In genomic region chr8:106474001-106474400, GRCm38 (mm10) we compare ENCODE assay signal across 28 mouse cellular contexts. TPM values are rescaled to one million over a fixed set of nuclear protein-coding genes. Genes with fewer than 3 reads are reported as not detected.
DNase-seq lines count a peak whose midpoint lies in the region; ATAC-seq lines count a peak whose summit lies in the region.
"Had no signal": no experiment of that assay in that cellular context is flagged by ENCODE, and none has a peak within 500 bp of the region (broad histone marks: within the 10 kb centered on the region; RNA-seq: fewer than 3 reads in every experiment).

No protein-coding gene starts in this region.

- no peaks in the 10 kb centered on the region for H3K9me3 ChIP-seq in kidney, embryonic 15.5 days (replicated peaks)
- H3K9me3 ChIP-seq in midbrain, embryonic 11.5 days (ENCODE audit: control insufficient read depth, low read length) = no peaks in the 10 kb centered on the region
- H3K9me3 ChIP-seq in midbrain, embryonic 10.5 days (replicated peaks) = no peaks in the 10 kb centered on the region
- no peaks in the 10 kb centered on the region for H3K9me3 ChIP-seq in limb, embryonic 10.5 days (replicated peaks)
- H3K9me3 ChIP-seq: embryonic facial prominence, embryonic 12.5 days; embryonic facial prominence, embryonic 15.5 days; forebrain, embryonic 12.5 days; G1E; heart, embryonic 15.5 days; hindbrain, embryonic 13.5 days had no signal

- no peak for ATAC-seq in kidney, embryonic 15.5 days (replicated peaks; ENCODE audit: low FRiP score)
- ATAC-seq in midbrain, embryonic 11.5 days (ENCODE audit: low FRiP score) = no peak
- ATAC-seq in CD4-positive, CD25-positive, alpha-beta regulatory T cell, adult 4 months = no peak
- ATAC-seq: forebrain, embryonic 16.5 days; hindbrain, embryonic 16.5 days; Patski had no signal

- no peak overlapping the region for H3K4me3 ChIP-seq in kidney, embryonic 15.5 days (replicated peaks)
- H3K4me3 ChIP-seq in midbrain, embryonic 11.5 days (ENCODE audit: low read depth, low read length) = no peak overlapping the region
- H3K4me3 ChIP-seq in midbrain, embryonic 10.5 days = no peak overlapping the region
- no peak overlapping the region for H3K4me3 ChIP-seq in limb, embryonic 10.5 days
- H3K4me3 ChIP-seq: embryonic facial prominence, embryonic 12.5 days; embryonic facial prominence, embryonic 15.5 days; forebrain, embryonic 12.5 days; heart, embryonic 15.5 days; hindbrain, embryonic 10.5 days; hindbrain, embryonic 13.5 days had no signal

- no peaks in the 10 kb centered on the region for H3K27me3 ChIP-seq in kidney, embryonic 15.5 days
- no peaks in the 10 kb centered on the region for H3K27me3 ChIP-seq in midbrain, embryonic 11.5 days (ENCODE audit: control insufficient read depth, insufficient read depth, low read length)
- no peaks in the 10 kb centered on the region for H3K27me3 ChIP-seq in midbrain, embryonic 10.5 days (ENCODE audit: low read depth, poor library complexity, severe bottlenecking)
- H3K27me3 ChIP-seq in limb, embryonic 10.5 days (ENCODE audit: low read depth, poor library complexity, severe bottlenecking) = no peaks in the 10 kb centered on the region
- H3K27me3 ChIP-seq: embryonic facial prominence, embryonic 12.5 days; embryonic facial prominence, embryonic 15.5 days; forebrain, embryonic 12.5 days; heart, embryonic 15.5 days; hindbrain, embryonic 13.5 days; Patski had no signal

- no peak for DNase-seq in kidney, adult 9 months
- peak; percentile 12 for DNase-seq in midbrain, embryonic 11.5 days (ENCODE audit: low spot score, missing footprints)
- DNase-seq in midbrain, embryonic 10.5 days (ENCODE audit: low spot score) = no peak
- DNase-seq in limb, embryonic 10.5 days (ENCODE audit: low spot score) = peak; percentile 22
- DNase-seq: adrenal gland, adult 2 months; adrenal gland, postnatal 14 days; cerebellum, adult 11 months; cerebellum, adult 2 months; cerebellum, adult 9-11 months; cerebellum, postnatal 25 days; gastrocnemius, postnatal 10 days; gastrocnemius, postnatal 36 days; heart, postnatal 10 days; heart, postnatal 36 days had no signal

- 0 out of 2 replicates have a peak, but pooled peaks cover 3% of the 10 kb centered on the region for H3K4me1 ChIP-seq in kidney, embryonic 15.5 days
- H3K4me1 ChIP-seq in midbrain, embryonic 11.5 days (ENCODE audit: control insufficient read depth, insufficient read depth, low read length) = no peaks in the 10 kb centered on the region
- H3K4me1 ChIP-seq in midbrain, embryonic 10.5 days = no peaks in the 10 kb centered on the region
- H3K4me1 ChIP-seq in limb, embryonic 10.5 days = peaks cover 9% of the 10 kb centered on the region
- H3K4me1 ChIP-seq: forebrain, embryonic 12.5 days; heart, embryonic 15.5 days; hindbrain, embryonic 13.5 days had no signal

- H3K4me2 ChIP-seq in kidney, embryonic 15.5 days = no peak overlapping the region
- H3K4me2 ChIP-seq in midbrain, embryonic 11.5 days = no peak overlapping the region
- H3K4me2 ChIP-seq: embryonic facial prominence, embryonic 12.5 days; embryonic facial prominence, embryonic 15.5 days; forebrain, embryonic 12.5 days; heart, embryonic 11.5 days; heart, embryonic 15.5 days; hindbrain, embryonic 13.5 days had no signal

- H3K27ac ChIP-seq in kidney, embryonic 15.5 days = 0 out of 2 replicates have a peak overlapping the region, but pooled peaks have one; percentile 13
- H3K27ac ChIP-seq in midbrain, embryonic 11.5 days (ENCODE audit: low read depth, low read length) = no peak overlapping the region
- no peak overlapping the region for H3K27ac ChIP-seq in midbrain, embryonic 10.5 days (replicated peaks)
- H3K27ac ChIP-seq in limb, embryonic 10.5 days = no peak overlapping the region
- H3K27ac ChIP-seq: embryonic facial prominence, embryonic 12.5 days; embryonic facial prominence, embryonic 15.5 days; forebrain, embryonic 12.5 days; heart, embryonic 15.5 days; hindbrain, embryonic 10.5 days; hindbrain, embryonic 13.5 days had no signal

- no peak overlapping the region for H3K9ac ChIP-seq in kidney, embryonic 15.5 days
- H3K9ac ChIP-seq in midbrain, embryonic 11.5 days (ENCODE audit: low read length) = no peak overlapping the region
- H3K9ac ChIP-seq: embryonic facial prominence, embryonic 12.5 days; embryonic facial prominence, embryonic 15.5 days; forebrain, embryonic 12.5 days; heart, embryonic 15.5 days; hindbrain, embryonic 13.5 days had no signal

- WGBS in kidney, embryonic 15.5 days = 70% methylated on average over 5 of the region's 5 CpGs
- WGBS in midbrain, embryonic 11.5 days = 88% methylated on average over 5 of the region's 5 CpGs
- 90% methylated on average over 5 of the region's 5 CpGs for WGBS in midbrain, embryonic 10.5 days
- WGBS in limb, embryonic 10.5 days = 90% methylated on average over 5 of the region's 5 CpGs

- no peaks in the 10 kb centered on the region for H3K36me3 ChIP-seq in kidney, embryonic 15.5 days
- H3K36me3 ChIP-seq in midbrain, embryonic 11.5 days (ENCODE audit: control insufficient read depth, insufficient read depth, low read length) = no peaks in the 10 kb centered on the region
- H3K36me3 ChIP-seq in midbrain, embryonic 10.5 days = no peaks in the 10 kb centered on the region
- no peaks in the 10 kb centered on the region for H3K36me3 ChIP-seq in limb, embryonic 10.5 days
- H3K36me3 ChIP-seq: embryonic facial prominence, embryonic 12.5 days; embryonic facial prominence, embryonic 15.5 days; forebrain, embryonic 12.5 days; G1E; heart, embryonic 15.5 days; hindbrain, embryonic 10.5 days; hindbrain, embryonic 13.5 days had no signal

RNA-seq across cellular contexts. Expression of gene 6030452D12Rik, which starts 26.3 kb away (rescaled TPM):
- not detected in 2 replicates for polyA plus RNA-seq in kidney, embryonic 15.5 days (2015; fragmentation: Nextera tagmentation; extraction: Ambion mirVana)
- not detected in 2 replicates for polyA plus RNA-seq in midbrain, embryonic 11.5 days (2014; fragmentation: Nextera tagmentation; extraction: Ambion mirVana)
- not detected in 2 replicates for polyA plus RNA-seq in midbrain, embryonic 10.5 days (2016; fragmentation: Nextera tagmentation; extraction: Ambion mirVana)
- not detected in 2 replicates for polyA plus RNA-seq in limb, embryonic 10.5 days (2016; fragmentation: Nextera tagmentation; extraction: Ambion mirVana)
- polyA plus RNA-seq in CD4-positive, CD25-positive, alpha-beta regulatory T cell, adult 4 months (2017; shearing (Covaris generic)) = not detected
- polyA plus RNA-seq: adrenal gland, adult 2 months; C2C12; cerebellum, adult 2 months; embryonic facial prominence, embryonic 12.5 days; embryonic facial prominence, embryonic 15.5 days; forebrain, embryonic 12.5 days; forebrain, embryonic 16.5 days; G1E; heart, embryonic 11.5 days; heart, embryonic 15.5 days; hindbrain, embryonic 10.5 days; hindbrain, embryonic 13.5 days; hindbrain, embryonic 16.5 days; Patski had no signal

RNA-seq across cellular contexts. Expression of gene Cdh3, which starts 36.7 kb away (rescaled TPM):
- 29.7 and 33.5 TPM in 2 replicates for polyA plus RNA-seq in kidney, embryonic 15.5 days (2015; fragmentation: Nextera tagmentation; extraction: Ambion mirVana)
- 1.2 and 1.3 TPM in 2 replicates for polyA plus RNA-seq in midbrain, embryonic 11.5 days (2014; fragmentation: Nextera tagmentation; extraction: Ambion mirVana)
- polyA plus RNA-seq in midbrain, embryonic 10.5 days (2016; fragmentation: Nextera tagmentation; extraction: Ambion mirVana) = 2.4 and 3.6 TPM in 2 replicates
- polyA plus RNA-seq in limb, embryonic 10.5 days (2016; fragmentation: Nextera tagmentation; extraction: Ambion mirVana) = 29.7 and 34.5 TPM in 2 replicates
- polyA plus RNA-seq in CD4-positive, CD25-positive, alpha-beta regulatory T cell, adult 4 months (2017; shearing (Covaris generic)) = not detected
- polyA plus RNA-seq: G1E had no signal

RNA-seq across cellular contexts. Expression of gene Zfp90, which starts 58.9 kb away (rescaled TPM):
- polyA plus RNA-seq in kidney, embryonic 15.5 days (2015; fragmentation: Nextera tagmentation; extraction: Ambion mirVana) = 16.9 and 20.8 TPM in 2 replicates
- polyA plus RNA-seq in midbrain, embryonic 11.5 days (2014; fragmentation: Nextera tagmentation; extraction: Ambion mirVana) = 32.1 and 35.9 TPM in 2 replicates
- 27.2 and 28.2 TPM in 2 replicates for polyA plus RNA-seq in midbrain, embryonic 10.5 days (2016; fragmentation: Nextera tagmentation; extraction: Ambion mirVana)
- polyA plus RNA-seq in limb, embryonic 10.5 days (2016; fragmentation: Nextera tagmentation; extraction: Ambion mirVana) = 21.6 and 28.7 TPM in 2 replicates
- polyA plus RNA-seq in CD4-positive, CD25-positive, alpha-beta regulatory T cell, adult 4 months (2017; shearing (Covaris generic)) = 1 to 10 TPM; 4.1 to 6.1 TPM
- polyA plus RNA-seq: G1E had no signal

Comparison
In these comparisons a context has a peak if more than half of its experiments do, and no peak if none do; other contexts are left out.
1. DNase-seq: peak in midbrain, embryonic 11.5 days (single experiment) and limb, embryonic 10.5 days (single experiment); none in kidney, adult 9 months (single experiment) and midbrain, embryonic 10.5 days (single experiment).